In genomic region chr3:127608109-127608508, GRCm38 (mm10) we compare ENCODE assay signal across 18 mouse cellular contexts. TPM values are rescaled to one million over a fixed set of nuclear protein-coding genes. Genes with fewer than 3 reads are reported as not detected.
DNase-seq lines count a peak whose midpoint lies in the region; ATAC-seq and TF ChIP-seq lines count a peak whose summit lies in the region.
"Had no signal": no experiment of that assay in that cellular context is flagged by ENCODE, and none has a peak within 500 bp of the region (broad histone marks: within the 10 kb centered on the region; RNA-seq: fewer than 3 reads in every experiment).

No protein-coding gene starts in this region.

- H3K4me3 ChIP-seq in gastrocnemius, adult 2 months = no peak overlapping the region
- H3K4me3 ChIP-seq in liver, adult 2 months (ENCODE audit: insufficient read depth, low read depth, low read length) = no peak overlapping the region
- no peak overlapping the region for H3K4me3 ChIP-seq in liver, embryonic 12.5 days
- no peak overlapping the region for H3K4me3 ChIP-seq in MEL (ENCODE audit: control insufficient read depth in 1 of 2, insufficient read depth in 1 of 2, low read depth in 2 of 2, low read length in 2 of 2)
- H3K4me3 ChIP-seq: limb, embryonic 15.5 days; megakaryocyte, embryonic 14.5 days had no signal

- H3K27me3 ChIP-seq in liver, adult 2 months (ENCODE audit: control insufficient read depth, insufficient read depth, low read length) = no peaks in the 10 kb centered on the region
- no peaks in the 10 kb centered on the region for H3K27me3 ChIP-seq in liver, embryonic 12.5 days (replicated peaks)
- no peaks in the 10 kb centered on the region for H3K27me3 ChIP-seq in MEL (ENCODE audit: control insufficient read depth in 1 of 2, insufficient read depth in 2 of 2, low read length in 2 of 2)
- H3K27me3 ChIP-seq: limb, embryonic 15.5 days; megakaryocyte, embryonic 14.5 days had no signal

- 85% methylated on average over 2 of the region's 2 CpGs for WGBS in liver, adult 2 months
- WGBS in liver, embryonic 12.5 days (ENCODE audit: insufficient replicate concordance) = 85% methylated on average over 2 of the region's 2 CpGs

- TF ChIP-seq EP300 in MEL (IDR thresholded peaks at IDR 0.05; ENCODE audit: low read depth in 1 of 2, low read length in 2 of 2) = no peak

- no peak overlapping the region for H3K4me2 ChIP-seq in liver, embryonic 12.5 days
- H3K4me2 ChIP-seq: limb, embryonic 15.5 days had no signal

- no peak overlapping the region for H3K27ac ChIP-seq in gastrocnemius, adult 2 months
- no peak overlapping the region for H3K27ac ChIP-seq in liver, adult 2 months (replicated peaks; ENCODE audit: insufficient read depth, low read depth, low read length)
- H3K27ac ChIP-seq in liver, embryonic 12.5 days = no peak overlapping the region
- no peak overlapping the region for H3K27ac ChIP-seq in MEL (ENCODE audit: control insufficient read depth, low read depth, low read length)
- H3K27ac ChIP-seq: limb, embryonic 15.5 days had no signal

- H3K79me2 ChIP-seq in liver, adult 2 months (ENCODE audit: control insufficient read depth, insufficient read depth, low read length) = no peaks in the 10 kb centered on the region
- no peaks in the 10 kb centered on the region for H3K79me2 ChIP-seq in MEL (ENCODE audit: control insufficient read depth, insufficient read depth, low read length, poor library complexity)

- H3K4me1 ChIP-seq in liver, adult 2 months (ENCODE audit: control insufficient read depth, insufficient read depth, low read length) = peaks cover 2% of the 10 kb centered on the region; the same call in 1 of the 2 replicates
- no peaks in the 10 kb centered on the region for H3K4me1 ChIP-seq in liver, embryonic 12.5 days
- H3K4me1 ChIP-seq in MEL (ENCODE audit: control insufficient read depth in 1 of 2, insufficient read depth in 2 of 2, low read length in 2 of 2) = no peaks in the 10 kb centered on the region
- H3K4me1 ChIP-seq: limb, embryonic 15.5 days had no signal

- no peaks in the 10 kb centered on the region for H3K9me3 ChIP-seq in liver, embryonic 12.5 days (replicated peaks)
- H3K9me3 ChIP-seq in MEL (replicated peaks; ENCODE audit: insufficient read depth, low read length) = no peaks in the 10 kb centered on the region
- H3K9me3 ChIP-seq: limb, embryonic 15.5 days; megakaryocyte, embryonic 14.5 days had no signal

- no peak for DNase-seq in gastrocnemius, adult 2 months
- DNase-seq in gastrocnemius, postnatal 36 days = no peak
- DNase-seq in liver, adult 2 months (ENCODE audit: extremely low read depth, low read depth, low spot score) = peak; percentile 71
- DNase-seq in MEL (ENCODE audit: low read depth, low spot score) = peak; percentile 36
- DNase-seq in adrenal gland, postnatal 36 days = no peak
- DNase-seq in left cerebral cortex, adult 9 months (ENCODE audit: low spot score in 2 of 2) = no peak
- DNase-seq: cerebellum, adult 9-11 months; gastrocnemius, postnatal 25 days; heart, postnatal 36 days; layer of hippocampus, postnatal 36 days; thymus, postnatal 25 days had no signal

- H3K36me3 ChIP-seq in liver, adult 2 months (ENCODE audit: control insufficient read depth, insufficient read depth, low read length) = no peaks in the 10 kb centered on the region
- peaks cover 77% of the 10 kb centered on the region for H3K36me3 ChIP-seq in liver, embryonic 12.5 days
- peaks cover 0 to 31% of the 10 kb centered on the region in 2 experiments; a peak in 2 of 4 replicates for H3K36me3 ChIP-seq in MEL (ENCODE audit: control insufficient read depth in 1 of 2, insufficient read depth in 2 of 2, low read length in 2 of 2)

- no peak overlapping the region for H3K9ac ChIP-seq in liver, adult 2 months (ENCODE audit: low read depth, low read length)
- H3K9ac ChIP-seq in liver, embryonic 12.5 days = no peak overlapping the region
- H3K9ac ChIP-seq in MEL (ENCODE audit: control insufficient read depth, low read depth, low read length, poor library complexity, severe bottlenecking) = no peak overlapping the region
- H3K9ac ChIP-seq: limb, embryonic 15.5 days had no signal

- TF ChIP-seq RAD21 in MEL (IDR thresholded peaks at IDR 0.05; ENCODE audit: low read depth, low read length) = peak; percentile 10; the same call in 1 of the 2 replicates

- peak; percentile 53 for TF ChIP-seq CTCF in gastrocnemius, adult 2 months (IDR thresholded peaks at IDR 0.05)
- peak; percentile 37 for TF ChIP-seq CTCF in liver, adult 2 months (IDR thresholded peaks at IDR 0.05; ENCODE audit: low read depth, low read length)
- TF ChIP-seq CTCF in MEL (IDR thresholded peaks at IDR 0.05 in 2 of 3, conservative IDR thresholded peaks at IDR 0.05 in 1 of 3; ENCODE audit: control insufficient read depth in 1 of 3, insufficient read depth in 1 of 3, low read depth in 2 of 3, low read length in 3 of 3, poor library complexity in 1 of 3, severe bottlenecking in 1 of 3) = peak; percentile 9 to 51 (median 29); a peak in 3 of 6 replicates

- TF ChIP-seq POLR2A in liver, adult 2 months (IDR thresholded peaks at IDR 0.05; ENCODE audit: extremely low read depth, insufficient read depth, low read length) = no peak
- TF ChIP-seq POLR2A in MEL (IDR thresholded peaks at IDR 0.05; ENCODE audit: control insufficient read depth in 1 of 2, insufficient read depth in 1 of 2, low read depth in 1 of 2, low read length in 2 of 2, poor library complexity in 1 of 2) = no peak

- intact Hi-C loops in gastrocnemius, adult 2 months (cut with DNase I) = no loop called here
- intact Hi-C loops in gastrocnemius, postnatal 36 days (cut with DNase I) = no loop called here

- no peak for ATAC-seq in liver, embryonic 12.5 days
- ATAC-seq in megakaryocyte progenitor cell, adult 5-6 weeks (replicated peaks; ENCODE audit: poor library complexity) = peak; percentile 65
- ATAC-seq: forebrain, embryonic 16.5 days had no signal

TF ChIP-seq in MEL, 35 proteins besides CTCF, POLR2A, EP300 and RAD21:
- TF ChIP-seq GABPA (IDR thresholded peaks at IDR 0.05; ENCODE audit: low read depth, low read length) (no peak), SMC3 (IDR thresholded peaks at IDR 0.05; ENCODE audit: low read depth, low read length) (peak; percentile 40; the same call in 1 of the 2 replicates), ZKSCAN1 (IDR thresholded peaks at IDR 0.05; ENCODE audit: low read depth, low read length) (no peak), MAZ (IDR thresholded peaks at IDR 0.05; ENCODE audit: low read depth, low read length) (no peak), TCF12 (IDR thresholded peaks at IDR 0.05; ENCODE audit: low read depth, low read length) (no peak)

RNA-seq across cellular contexts. Expression of gene Neurog2, which starts 24.8 kb away (rescaled TPM):
- total RNA-seq in gastrocnemius, adult 2 months (2021) = not detected
- total RNA-seq in gastrocnemius, postnatal 36 days (2021) = not detected
- total RNA-seq in liver, adult 2 months (2014; rRNA removed) = not detected in 2 replicates
- not detected in 2 replicates for polyA plus RNA-seq in liver, adult 2 months (2012; rRNA removed)
- not detected in 2 replicates for polyA plus RNA-seq in liver, embryonic 12.5 days (2016; fragmentation: Nextera tagmentation; extraction: Ambion mirVana)
- total RNA-seq in MEL (2012; rRNA removed) = not detected in 2 replicates
- polyA plus RNA-seq in MEL (2012; ENCODE audit: insufficient read depth in 1 of 2, insufficient read length in 2 of 2, low read depth in 1 of 2, low replicate concordance in 2 of 2, missing spikeins in 1 of 2) = under 1 TPM in 1 of 2 experiments, not detected in 1; 0.04 TPM
- not detected in 2 replicates for total RNA-seq in megakaryocyte progenitor cell, adult 5-6 weeks (2015)
- not detected in 2 replicates for total RNA-seq in megakaryocyte progenitor cell, adult 5-6 weeks (2017)
- not detected for total RNA-seq in adrenal gland, postnatal 36 days (2021)
- total RNA-seq: gastrocnemius, postnatal 25 days; heart, postnatal 36 days had no signal
- polyA plus RNA-seq: embryonic facial prominence, embryonic 14.5 days; kidney, embryonic 14.5 days; limb, embryonic 15.5 days had no signal

RNA-seq across cellular contexts. Expression of gene Zgrf1, which starts 54.8 kb away (rescaled TPM):
- under 1 TPM; 0.77 to 0.78 TPM for total RNA-seq in gastrocnemius, adult 2 months (2021)
- total RNA-seq in gastrocnemius, postnatal 36 days (2021) = under 1 TPM; 0.59 to 0.64 TPM
- 0.74 and 0.87 TPM in 2 replicates for total RNA-seq in liver, adult 2 months (2014; rRNA removed)
- polyA plus RNA-seq in liver, adult 2 months (2012; rRNA removed) = 0.06 and 0.15 TPM in 2 replicates
- polyA plus RNA-seq in liver, embryonic 12.5 days (2016; fragmentation: Nextera tagmentation; extraction: Ambion mirVana) = 6.9 and 8.9 TPM in 2 replicates
- 5.7 and 6.7 TPM in 2 replicates for total RNA-seq in MEL (2012; rRNA removed)
- polyA plus RNA-seq in MEL (2012; ENCODE audit: insufficient read depth in 1 of 2, insufficient read length in 2 of 2, low read depth in 1 of 2, low replicate concordance in 2 of 2, missing spikeins in 1 of 2) = 1 to 10 TPM in 1 of 2 experiments, not detected in 1; 8.2 TPM
- 20.1 and 22.2 TPM in 2 replicates for total RNA-seq in megakaryocyte progenitor cell, adult 5-6 weeks (2015)
- 23.0 and 28.1 TPM in 2 replicates for total RNA-seq in megakaryocyte progenitor cell, adult 5-6 weeks (2017)
- 1 to 10 TPM; 1.3 to 1.5 TPM for total RNA-seq in adrenal gland, postnatal 36 days (2021)

RNA-seq across cellular contexts. Expression of gene Larp7, which starts 55.0 kb away (rescaled TPM):
- total RNA-seq in gastrocnemius, adult 2 months (2021) = 10 to 100 TPM in 1 of 2 experiments, 1 to 10 TPM in 1; 7.5 to 12.9 TPM
- total RNA-seq in gastrocnemius, postnatal 36 days (2021) = 1 to 10 TPM; 7.0 to 8.0 TPM
- total RNA-seq in liver, adult 2 months (2014; rRNA removed) = 4.9 and 6.1 TPM in 2 replicates
- 0.70 and 0.75 TPM in 2 replicates for polyA plus RNA-seq in liver, adult 2 months (2012; rRNA removed)
- polyA plus RNA-seq in liver, embryonic 12.5 days (2016; fragmentation: Nextera tagmentation; extraction: Ambion mirVana) = 41.4 and 42.7 TPM in 2 replicates
- 44.2 and 50.5 TPM in 2 replicates for total RNA-seq in MEL (2012; rRNA removed)
- 100 to 1,000 TPM in 1 of 2 experiments, 10 to 100 TPM in 1; 61.3 to 252 TPM for polyA plus RNA-seq in MEL (2012; ENCODE audit: insufficient read depth in 1 of 2, insufficient read length in 2 of 2, low read depth in 1 of 2, low replicate concordance in 2 of 2, missing spikeins in 1 of 2)
- 86.3 and 90.6 TPM in 2 replicates for total RNA-seq in megakaryocyte progenitor cell, adult 5-6 weeks (2015)
- 113 and 132 TPM in 2 replicates for total RNA-seq in megakaryocyte progenitor cell, adult 5-6 weeks (2017)
- total RNA-seq in adrenal gland, postnatal 36 days (2021) = 10 to 100 TPM; 21.8 to 23.7 TPM

Comparison
In these comparisons a context has a peak if more than half of its experiments do, and no peak if none do; other contexts are left out.
1. DNase-seq: peak in liver, adult 2 months (single experiment) and MEL (single experiment); none in gastrocnemius, adult 2 months (single experiment), gastrocnemius, postnatal 36 days (0 of 2), adrenal gland, postnatal 36 days (0 of 2) and left cerebral cortex, adult 9 months (0 of 2).
2. Peak in every context shown above with its lines, with median percentiles within 50 percentile points of each other: CTCF ChIP-seq.